Mouse (Mus musculus) cerebellum, adult 2 months (tissue): ENCODE data around the gene Lrtm1. TPM values are rescaled to one million over a fixed set of nuclear protein-coding genes. Genes with fewer than 3 reads are reported as not detected.

Source experiments
- DNase-seq, 2 experiments: peaks; one replicate each; pipeline ENCODE4 v3.0.0; 2021
- H3K27ac ChIP-seq: fragments of 200-500 bp; 2 replicates; pipeline ENCODE4 v1.5.1; 2012; ENCODE audit warnings: low read length, control low read depth, inconsistent platforms; ENCODE audit not compliant: insufficient read depth
- H3K27me3 ChIP-seq: fragments of 200-500 bp; 2 replicates; pipeline ENCODE4 v1.6.1; 2012; ENCODE audit warnings: inconsistent platforms, mild to moderate bottlenecking, low read length, moderate library complexity; ENCODE audit not compliant: control insufficient read depth, insufficient read depth
- H3K4me1 ChIP-seq: fragments of 200-500 bp; 2 replicates; pipeline ENCODE4 v1.6.1; 2011; ENCODE audit warnings: low read length; ENCODE audit not compliant: control insufficient read depth, insufficient read depth
- H3K4me3 ChIP-seq: fragments of 200-500 bp; replicated peaks from 2 replicates; pipeline ENCODE3; 2011; ENCODE audit warnings: mild to moderate bottlenecking, low read depth, low read length, control low read depth; ENCODE audit not compliant: insufficient read depth
- CTCF ChIP-seq: fragments of 200-500 bp; IDR thresholded peaks from 2 replicates; pipeline ENCODE4 v1.5.1; 2011; ENCODE audit warnings: low read depth, mild to moderate bottlenecking, control low read depth, low read length, moderate library complexity, borderline replicate concordance; ENCODE audit not compliant: insufficient read depth
- POLR2A ChIP-seq: fragments of 200-500 bp; IDR thresholded peaks from 2 replicates; pipeline ENCODE4 v1.6.1; 2011; ENCODE audit warnings: low read length, control low read depth, borderline replicate concordance; ENCODE audit not compliant: insufficient read depth
- WGBS: fragments of 180-500 bp; shearing (Covaris S2); methylation state at CpG from one replicate; pipeline ENCODE4 v1.1.7; 2018; 5-methylcytosine and 5-hydroxymethylcytosine counted together
- polyA plus RNA-seq: library from polyadenylated mRNA; depleted of rRNA; stranded (reverse); fragments of >200 nt; gene quantifications from 2 replicates; pipeline ENCODE4 v1.2.3, GENCODE M21; 2012

The Lrtm1 gene
- polyA plus RNA-seq, 1 experiment, result not detected

GRCm38 (mm10) chr14:29077418-29077817 lies 59.4 kb downstream of the Lrtm1 start:
- DNase-seq, result no peak
- Histone ChIP-seq H3K4me1 (no peaks in the 10 kb centered on the region), H3K4me3 (no peak overlapping the region), H3K27ac (no peak overlapping the region), H3K27me3 (no peaks in the 10 kb centered on the region)
- WGBS, result 85% methylated on average over 3 of the region's 3 CpGs
- no peak for TF ChIP-seq POLR2A
- TF ChIP-seq CTCF, result no peak

GRCm38 (mm10) chr14:29080228-29080627 lies 62.2 kb downstream of the Lrtm1 start:
- Histone ChIP-seq H3K27me3 (no peaks in the 10 kb centered on the region), H3K4me3 (no peak overlapping the region), H3K27ac (no peak overlapping the region), H3K4me1 (no peaks in the 10 kb centered on the region)
- 93% methylated on average over 4 of the region's 4 CpGs for WGBS
- DNase-seq, result no peak
- TF ChIP-seq POLR2A, result no peak
- TF ChIP-seq CTCF, result no peak

DNA sequence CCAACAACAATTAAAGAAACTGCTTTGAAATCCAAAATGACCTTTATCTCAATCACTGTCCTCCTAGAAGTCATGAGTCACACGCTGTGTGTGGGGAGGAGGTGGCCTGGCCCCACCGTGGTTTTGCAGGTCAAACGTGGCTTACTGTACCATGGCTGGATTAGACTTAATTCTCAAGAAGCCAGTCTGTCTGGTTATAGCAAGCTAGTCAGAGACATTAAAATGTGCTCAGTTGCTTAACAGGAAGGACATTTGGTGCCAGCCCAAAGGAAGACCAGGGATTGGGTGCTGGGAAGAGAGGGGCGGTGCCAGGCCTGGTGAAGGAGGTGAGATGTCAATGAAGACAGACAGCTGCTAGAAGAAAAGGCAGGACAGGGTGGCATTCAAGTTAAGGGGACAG lies 62.6 kb downstream of the Lrtm1 start:
- no peak for TF ChIP-seq POLR2A
- no peak for TF ChIP-seq CTCF
- WGBS, result 90% methylated on average over 4 of the region's 4 CpGs
- Histone ChIP-seq H3K27me3 (no peaks in the 10 kb centered on the region), H3K27ac (no peak overlapping the region), H3K4me3 (no peak overlapping the region), H3K4me1 (no peaks in the 10 kb centered on the region)
- DNase-seq, result no peak

DNA sequence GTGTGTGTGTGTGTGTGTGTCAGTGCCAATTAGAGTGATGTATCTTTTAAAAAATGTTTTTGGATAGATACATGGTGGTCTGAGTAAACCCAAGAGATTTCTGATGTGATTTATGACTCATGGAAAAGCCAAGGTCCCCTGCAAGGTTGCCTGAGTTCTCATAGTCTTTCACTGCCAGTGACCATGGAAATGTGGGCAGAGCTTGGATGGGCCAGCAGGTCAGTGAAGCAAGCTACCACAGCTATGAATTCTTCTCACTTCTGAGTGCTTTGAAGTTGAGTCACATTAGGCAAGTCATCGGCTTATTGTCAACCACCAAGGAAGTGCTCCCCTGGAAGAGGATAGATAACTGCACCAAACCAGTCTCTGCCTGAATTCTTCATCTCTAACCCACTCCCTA lies 64.2 kb downstream of the Lrtm1 start:
- no peaks in the 10 kb centered on the region for H3K4me1 ChIP-seq
- no peak overlapping the region for H3K27ac ChIP-seq
- H3K27me3 ChIP-seq, result no peaks in the 10 kb centered on the region
- no peak for TF ChIP-seq POLR2A
- TF ChIP-seq CTCF, result no peak
- no peak for DNase-seq
- WGBS, result 97% methylated on average over 1 of the region's 1 CpGs
- H3K4me3 ChIP-seq, result no peak overlapping the region
